Mouse (Mus musculus) kidney, adult 2 months (tissue): ENCODE results near the gene Abca13.

Experiments
- CTCF ChIP-seq: fragments of 200-500 bp; conservative IDR thresholded peaks from 2 replicates; pipeline ENCODE4 v1.5.1; 2011; ENCODE audit warnings: low read depth, mild to moderate bottlenecking, control low read depth, low read length, moderate library complexity, mixed read lengths; ENCODE audit not compliant: insufficient read depth, insufficient read length
- POLR2A ChIP-seq: fragments of 200-500 bp; IDR thresholded peaks from one replicate; pipeline ENCODE4 v1.6.1; 2011; ENCODE audit warnings: low read depth, low read length, control low read depth

- no peak for TF ChIP-seq POLR2A
- no peak for TF ChIP-seq CTCF
Observed at GRCm38 (mm10) chr11:9574894-9575293, 383.2 kb downstream of the Abca13 start.
